Mouse (Mus musculus) cerebellum, adult 2 months (tissue): Measurements from ENCODE around the gene Rasd2.

Source experiments
- CTCF ChIP-seq: fragments of 200-500 bp; IDR thresholded peaks from 2 replicates; pipeline ENCODE4 v1.5.1; 2011; ENCODE audit warnings: low read depth, mild to moderate bottlenecking, control low read depth, low read length, moderate library complexity, borderline replicate concordance; ENCODE audit not compliant: insufficient read depth
- POLR2A ChIP-seq: fragments of 200-500 bp; IDR thresholded peaks from 2 replicates; pipeline ENCODE4 v1.6.1; 2011; ENCODE audit warnings: low read length, control low read depth, borderline replicate concordance; ENCODE audit not compliant: insufficient read depth

DNA sequence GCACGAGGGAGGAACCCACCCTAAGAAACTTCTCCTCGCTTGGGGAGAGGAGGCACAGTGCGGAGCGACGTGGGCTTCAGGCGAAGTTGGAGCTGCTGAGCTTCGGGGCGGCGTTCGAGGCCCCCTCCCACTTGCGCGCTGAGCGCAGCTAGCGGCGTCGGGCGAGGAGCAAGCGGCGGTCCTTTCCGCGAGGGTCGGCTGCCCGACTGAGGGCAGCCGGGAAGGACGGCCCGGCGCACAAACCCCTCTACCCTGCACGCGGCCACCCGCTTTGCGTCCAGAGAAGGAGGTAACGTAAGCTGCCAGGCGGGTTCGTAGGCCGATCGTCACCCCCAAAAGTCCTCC is 465 bp upstream of the Rasd2 start:
- TF ChIP-seq CTCF (no peak), POLR2A (no peak)
